Mouse (Mus musculus): ENCODE measurements around the gene Pet100.

Pet100 gene

DNA sequence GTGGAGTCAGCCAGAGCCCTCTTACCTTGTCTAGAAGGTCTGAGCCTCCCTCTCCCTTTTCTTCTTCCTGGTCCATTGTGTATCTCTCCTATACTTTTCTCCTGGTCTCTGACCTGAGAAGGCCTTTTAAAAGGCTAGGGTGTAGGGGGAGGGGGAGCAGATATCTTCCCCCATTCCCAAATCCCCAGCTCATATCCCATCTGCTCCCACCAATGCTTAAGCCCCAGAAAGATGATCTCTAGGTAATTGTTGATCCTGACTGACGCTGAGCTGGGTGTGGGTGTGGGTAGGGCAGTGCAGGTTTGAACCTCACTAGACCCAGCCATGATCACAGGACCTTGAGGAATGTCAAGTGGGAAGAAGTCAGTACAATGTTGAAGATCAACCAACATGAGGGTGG, 4.1 kb downstream of the Pet100 start, which contains the start of gene Pcp2:
Gene Pcp2 (minus strand): TSS at position 101 of the 400 bp plus-strand sequence.
- DNase-seq (ENCODE audit: extremely low spot score) = no peak

DNA sequence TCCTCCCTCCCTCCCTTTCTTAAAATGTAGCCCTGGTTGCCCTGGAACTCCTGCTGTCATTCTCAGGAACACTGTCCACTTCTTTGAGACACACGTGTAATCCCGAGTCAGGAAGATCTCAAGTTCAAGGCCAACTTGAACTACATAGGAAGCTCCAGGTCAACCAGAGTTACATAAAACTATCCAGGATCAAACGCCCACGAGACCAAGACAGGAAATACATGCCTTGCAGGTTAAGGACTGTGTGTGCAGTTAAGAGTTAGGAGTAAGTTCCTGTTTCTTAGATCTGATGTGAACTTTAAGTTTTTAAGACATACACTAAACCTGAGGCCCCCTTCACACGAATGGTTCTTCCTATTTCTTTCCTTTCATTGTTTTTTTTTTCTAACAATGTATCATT, 5.6 kb downstream of the Pet100 start:
- no peak for DNase-seq (ENCODE audit: extremely low spot score)

DNA sequence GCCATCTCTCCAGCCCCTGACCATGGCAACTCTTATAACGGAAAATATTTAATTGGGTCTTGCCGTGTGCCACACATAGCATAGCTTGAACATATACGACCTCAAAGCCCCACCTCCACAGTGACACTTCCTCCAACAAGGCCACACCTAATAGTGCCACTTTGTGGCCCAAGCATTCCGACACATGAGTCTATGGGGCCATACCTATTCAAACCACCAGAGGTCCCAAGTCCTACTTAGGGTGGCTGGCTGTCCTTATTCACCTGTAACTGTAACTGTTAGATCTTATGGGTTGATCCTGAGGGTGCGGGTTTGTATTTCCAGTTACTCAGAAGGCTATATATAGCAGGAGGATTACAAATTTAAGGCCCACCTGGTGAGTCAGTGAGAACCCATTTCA, 6.7 kb downstream of the Pet100 start:
- DNase-seq (ENCODE audit: extremely low spot score) = no peak

DNA sequence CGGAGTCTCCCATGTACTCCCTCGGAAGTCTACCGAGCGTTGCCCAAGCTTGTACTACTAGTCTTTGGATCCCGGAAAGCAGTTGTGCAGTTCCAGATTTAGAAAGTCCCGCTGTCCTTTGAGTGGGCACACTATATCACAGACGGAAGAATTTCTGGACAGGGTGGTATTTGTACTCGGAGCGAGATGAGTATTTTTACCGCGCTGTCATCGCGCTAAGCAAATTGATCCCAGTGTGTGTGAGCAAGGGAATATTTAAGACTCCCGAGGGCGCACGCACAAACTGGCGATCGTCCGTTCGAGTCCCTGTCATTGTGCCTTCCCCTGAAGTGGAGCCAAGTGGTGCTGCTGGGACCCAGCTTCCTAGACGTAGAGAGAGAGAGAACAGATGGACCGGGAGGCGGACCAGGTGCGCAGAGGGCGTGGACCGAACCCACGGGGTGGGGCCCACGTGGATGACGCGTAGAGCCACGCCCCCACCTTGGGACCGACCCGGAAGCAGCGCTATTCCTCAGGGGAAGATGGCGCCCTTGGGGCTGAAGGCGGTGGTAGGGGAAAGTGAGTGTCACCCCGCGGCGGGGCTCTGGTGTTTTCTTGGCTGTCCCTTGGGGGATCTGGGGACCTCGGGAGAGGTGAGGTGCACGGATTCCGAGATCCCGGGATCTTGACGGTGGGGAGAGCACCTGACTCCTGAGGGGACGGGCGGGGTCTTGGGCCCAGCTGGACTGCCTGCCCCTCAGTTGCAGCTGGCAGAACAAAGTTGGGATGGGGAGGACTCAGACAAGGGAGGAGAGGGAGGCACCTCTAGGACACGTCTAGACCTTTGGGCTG, 9.5 kb downstream of the Pet100 start, which contains the start of gene Stxbp2:
Gene Stxbp2 (plus strand): TSS at position 309 of the 831 bp plus-strand sequence.
- peak; percentile 69 for DNase-seq (ENCODE audit: extremely low spot score)

DNA sequence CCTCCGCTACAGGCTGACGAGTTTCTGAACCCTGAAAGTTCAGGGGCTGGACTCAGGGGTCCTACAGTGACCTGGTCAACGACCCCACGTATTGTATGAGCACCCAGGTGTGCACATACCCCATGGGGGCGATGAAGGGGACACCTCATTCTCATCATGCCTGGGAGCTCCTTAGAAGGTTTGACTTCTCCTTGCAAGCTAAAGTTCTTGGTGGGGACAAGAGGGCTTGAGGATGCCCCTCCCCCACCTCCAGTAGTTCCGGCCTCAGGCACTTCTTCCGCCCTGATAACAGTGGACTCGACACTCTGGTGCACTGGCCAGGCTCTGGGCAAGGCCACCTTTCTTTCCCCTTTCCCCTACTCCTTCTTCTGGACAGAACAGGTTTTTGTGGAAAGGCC, 10.1 kb downstream of the Pet100 start:
- DNase-seq (ENCODE audit: extremely low spot score) = no peak

- no peak for DNase-seq (ENCODE audit: extremely low spot score)
Measured at GRCm38 (mm10) chr8:3645804-3646203, 24.5 kb downstream of the Pet100 start.

- no peak for DNase-seq (ENCODE audit: extremely low spot score)
Measured at GRCm38 (mm10) chr8:3646824-3647531, 25.6 kb downstream of the Pet100 start.

- no peak for DNase-seq (ENCODE audit: extremely low spot score)
Measured at GRCm38 (mm10) chr8:3647561-3647960, 26.2 kb downstream of the Pet100 start.

DNA sequence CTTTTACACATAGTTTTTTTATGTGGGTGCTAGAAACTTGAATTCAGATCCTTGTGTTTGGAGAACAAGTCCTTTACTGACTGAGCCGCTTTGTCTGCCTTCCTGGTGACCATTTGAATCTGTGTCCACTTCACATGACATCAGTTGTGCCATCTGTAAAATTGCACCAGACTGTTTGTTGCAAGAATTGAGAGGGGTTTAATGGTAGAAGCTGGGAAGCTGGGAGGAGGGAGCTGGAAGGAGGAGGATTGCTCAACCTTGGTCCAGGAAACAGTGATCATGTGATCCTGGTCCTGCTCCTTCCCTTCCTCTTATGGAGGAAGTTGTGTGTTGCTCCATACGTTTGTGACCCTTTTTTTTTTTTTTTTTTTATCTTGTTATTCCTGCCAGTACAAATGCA, 26.9 kb downstream of the Pet100 start:
- DNase-seq (ENCODE audit: extremely low spot score) = no peak

GRCm38 (mm10) chr8:3648990-3649389, 27.6 kb downstream of the Pet100 start:
- DNase-seq (ENCODE audit: extremely low spot score) = peak; percentile 28

DNA sequence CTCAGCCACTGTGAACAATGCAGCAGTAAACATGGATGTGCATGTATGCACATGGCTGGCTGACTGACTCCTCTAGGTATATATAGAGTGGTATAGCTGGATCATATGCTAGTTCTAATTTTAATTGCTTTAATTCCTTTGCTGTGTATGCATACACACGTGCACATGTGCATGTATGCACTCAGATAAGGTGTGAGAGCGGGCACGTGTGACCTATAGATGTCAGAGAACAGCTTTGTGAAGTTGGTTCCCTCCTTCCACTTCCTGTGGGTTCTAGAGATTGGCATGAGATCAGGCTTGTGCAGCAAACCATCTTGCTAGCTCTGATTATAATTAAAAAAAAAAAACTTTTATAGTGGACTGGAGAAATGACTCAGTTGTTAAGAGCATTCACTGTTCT, 31.5 kb downstream of the Pet100 start:
- no peak for DNase-seq (ENCODE audit: extremely low spot score)

- DNase-seq (ENCODE audit: extremely low spot score) = no peak
Measured at GRCm38 (mm10) chr8:3654726-3655508, 33.6 kb downstream of the Pet100 start.

DNA sequence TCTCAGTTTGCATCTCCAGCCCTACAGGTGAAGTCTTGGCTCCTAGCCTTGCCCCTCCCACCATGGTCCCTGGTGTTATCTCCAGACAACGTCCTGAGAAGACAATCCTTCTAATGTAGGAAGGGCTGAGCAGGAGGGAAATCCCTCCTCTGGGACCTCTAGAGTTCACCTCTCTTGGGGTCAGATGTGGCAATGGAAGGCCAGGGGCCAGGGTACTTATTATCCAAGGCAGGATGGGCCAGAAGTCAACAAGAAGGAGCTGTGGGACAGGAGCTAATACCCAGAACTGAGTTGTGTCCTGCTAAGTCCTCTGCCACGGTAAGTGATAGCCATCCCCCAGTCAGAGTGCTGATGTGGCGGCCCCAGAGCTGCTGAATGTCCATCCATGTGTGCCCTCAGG, 34.2 kb downstream of the Pet100 start, which contains the start of gene Retn:
Gene Retn (plus strand): TSS at position 245 of the 400 bp plus-strand sequence.
- DNase-seq (ENCODE audit: extremely low spot score) = no peak

- DNase-seq (ENCODE audit: extremely low spot score) = peak; percentile 37
Measured at GRCm38 (mm10) chr8:3656725-3657381, 35.5 kb downstream of the Pet100 start.

GRCm38 (mm10) chr8:3660889-3661288, 39.5 kb downstream of the Pet100 start:
- no peak for DNase-seq (ENCODE audit: extremely low spot score)

DNA sequence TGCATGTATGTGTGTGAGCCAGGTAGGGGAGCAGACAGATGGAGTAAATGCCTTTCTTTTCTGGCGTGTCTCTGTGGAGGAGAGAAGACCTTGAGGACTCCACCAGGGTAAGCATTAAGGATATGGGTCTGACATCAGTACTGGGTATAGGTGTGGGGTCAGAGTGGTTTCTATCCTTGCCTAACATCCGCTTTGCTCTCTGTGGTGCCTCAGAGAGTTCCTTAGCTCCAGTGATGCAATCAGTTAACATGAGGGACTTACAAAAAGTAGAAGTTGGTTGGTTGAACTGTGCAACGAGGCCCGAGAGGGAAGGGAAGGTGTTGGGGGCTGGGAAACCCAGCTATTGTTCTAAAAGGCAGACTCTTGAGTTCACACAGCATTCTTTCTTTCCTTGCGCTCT, 43.1 kb downstream of the Pet100 start:
- no peak for DNase-seq (ENCODE audit: extremely low spot score)

GRCm38 (mm10) chr8:3665507-3665906, 44.2 kb downstream of the Pet100 start, which contains the start of gene Mcemp1:
Mcemp1 (plus strand) TSS chr8:3665754.
- DNase-seq (ENCODE audit: extremely low spot score) = no peak

DNA sequence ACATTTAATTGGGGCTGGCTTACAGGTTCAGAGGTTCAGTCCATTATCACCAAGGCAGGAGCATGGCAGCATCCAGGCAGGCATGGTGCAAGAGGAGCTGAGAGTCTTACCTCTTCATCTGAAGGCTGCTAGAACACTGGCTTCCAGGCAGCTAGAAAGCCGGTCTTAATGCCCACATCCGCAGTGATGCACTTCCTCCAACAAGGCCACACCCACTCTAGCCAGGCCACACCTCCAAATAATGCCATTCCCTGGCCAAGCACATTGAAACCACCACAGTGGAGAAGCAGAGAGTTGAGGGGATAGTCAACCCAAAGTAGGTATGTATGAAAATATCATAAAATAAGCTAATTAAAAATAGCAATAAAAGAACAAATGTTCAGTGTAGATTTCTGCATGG, 49.0 kb downstream of the Pet100 start:
- DNase-seq (ENCODE audit: extremely low spot score) = no peak

- DNase-seq (ENCODE audit: extremely low spot score) = peak; percentile 89
Measured at GRCm38 (mm10) chr8:3671980-3672491, 50.7 kb downstream of the Pet100 start, which contains the start of gene Fcor. Fcor (minus strand) TSS chr8:3672362.

GRCm38 (mm10) chr8:3674671-3675070, 53.3 kb downstream of the Pet100 start:
- no peak for DNase-seq (ENCODE audit: extremely low spot score)
